Mouse (Mus musculus): Measurements from ENCODE around the gene Gm5134. TPM values are rescaled to one million over a fixed set of nuclear protein-coding genes. Genes with fewer than 3 reads are reported as not detected.
A peak's percentile ranks its signal among the peaks of the same experiment; 100 is the strongest.

Gm5134 gene
- total RNA-seq, 2 experiments from 2014 or later, result not detected

GRCm38 (mm10) chr10:76032402-76033118 lies 78.2 kb downstream of the Gm5134 start, which contains the start of gene Zfp280b:
Gene Zfp280b, plus strand, starts transcription at chr10:76032650.
- peak; percentile 96 for DNase-seq (ENCODE audit: low spot score in 2 of 2)

GRCm38 (mm10) chr10:76033119-76033455 lies 78.8 kb downstream of the Gm5134 start:
- no peak for DNase-seq (ENCODE audit: low spot score in 2 of 2)

- DNase-seq (ENCODE audit: low spot score in 2 of 2), result no peak
Measured at GRCm38 (mm10) chr10:76034001-76034600, 79.8 kb downstream of the Gm5134 start.

GRCm38 (mm10) chr10:76035277-76035676 lies 81.0 kb downstream of the Gm5134 start:
- DNase-seq (ENCODE audit: low spot score in 2 of 2), result no peak

GRCm38 (mm10) chr10:76036962-76037361 lies 82.6 kb downstream of the Gm5134 start:
- DNase-seq (ENCODE audit: low spot score in 2 of 2), result no peak

GRCm38 (mm10) chr10:76045343-76045742 lies 91.0 kb downstream of the Gm5134 start:
- DNase-seq (ENCODE audit: low spot score in 2 of 2), result no peak

- DNase-seq (ENCODE audit: low spot score in 2 of 2), result no peak
Measured at GRCm38 (mm10) chr10:76046754-76047153, 92.4 kb downstream of the Gm5134 start.

- DNase-seq (ENCODE audit: low spot score in 2 of 2), result no peak
Measured at GRCm38 (mm10) chr10:76047182-76047869, 93.0 kb downstream of the Gm5134 start.

GRCm38 (mm10) chr10:76048967-76049366 lies 94.7 kb downstream of the Gm5134 start:
- no peak for DNase-seq (ENCODE audit: low spot score in 2 of 2)

- DNase-seq (ENCODE audit: low spot score in 2 of 2), result no peak
Measured at GRCm38 (mm10) chr10:76051860-76052259, 97.5 kb downstream of the Gm5134 start.

Small RNA genes within 50 kb of the gene (microRNA-seq; reads per million reads assigned to microRNA genes)
- 0 reads per million in 2 experiments for gene Mir6409

Other genes starting within 250 kb of the Gm5134 start
- 10 to 100 TPM; 62.9 to 63.0 TPM for gene Cabin1, start 190.2 kb upstream of the Gm5134 start, total RNA-seq (2021)
- 10 to 100 TPM; 53.6 to 54.5 TPM for gene Ddt, start 181.1 kb upstream of the Gm5134 start, total RNA-seq (2021)
- gene Gm20441, start 173.6 kb upstream of the Gm5134 start, total RNA-seq (2021), result not detected
- gene Gstt3, start 173.1 kb upstream of the Gm5134 start, total RNA-seq (2021), result 1 to 10 TPM; 2.5 to 2.6 TPM
- gene Gstt1, start 155.9 kb upstream of the Gm5134 start, total RNA-seq (2021), result 10 to 100 TPM; 14.2 to 16.5 TPM
- gene Gstt4, start 132.0 kb upstream of the Gm5134 start, total RNA-seq (2021), result not detected
- gene Gstt2, start 117.1 kb upstream of the Gm5134 start, total RNA-seq (2021), result 1 to 10 TPM; 4.3 to 5.0 TPM
- 100 to 1,000 TPM; 526 to 535 TPM for gene Mif, start 94.3 kb upstream of the Gm5134 start, total RNA-seq (2021)
- 1 to 10 TPM; 4.0 to 4.9 TPM for gene Derl3, start 61.1 kb upstream of the Gm5134 start, total RNA-seq (2021)
- gene Smarcb1, start 32.9 kb upstream of the Gm5134 start, total RNA-seq (2021), result 10 to 100 TPM; 74.5 to 79.4 TPM
- 100 to 1,000 TPM; 416 to 479 TPM for gene Chchd10, start 21.4 kb upstream of the Gm5134 start, total RNA-seq (2021)
- gene Mmp11, start 18.0 kb upstream of the Gm5134 start, total RNA-seq (2021), result 1 to 10 TPM; 2.8 to 3.0 TPM
- gene Gm867, start 13.8 kb upstream of the Gm5134 start, total RNA-seq (2021), result not detected
- not detected for gene Vpreb3, start 11.5 kb upstream of the Gm5134 start, total RNA-seq (2021)
- gene Zfp280b, start 78.1 kb downstream of the Gm5134 start, total RNA-seq (2021), result 10 to 100 TPM; 15.4 to 17.5 TPM
- gene Slc5a4b, start 156.4 kb downstream of the Gm5134 start, total RNA-seq (2021), result not detected
- gene Slc5a4a, start 192.9 kb downstream of the Gm5134 start, total RNA-seq (2021), result not detected

Data from left cerebral cortex, adult 18-20 months (tissue).